Mouse (Mus musculus) ovary, adult 18-20 months (tissue): ENCODE data around the gene Sdsl.

Source experiments
- DNase-seq: peaks from one replicate; pipeline ENCODE4 v3.0.0; 2022; ENCODE audit warnings: low spot score, mixed read lengths

The Sdsl gene

DNA sequence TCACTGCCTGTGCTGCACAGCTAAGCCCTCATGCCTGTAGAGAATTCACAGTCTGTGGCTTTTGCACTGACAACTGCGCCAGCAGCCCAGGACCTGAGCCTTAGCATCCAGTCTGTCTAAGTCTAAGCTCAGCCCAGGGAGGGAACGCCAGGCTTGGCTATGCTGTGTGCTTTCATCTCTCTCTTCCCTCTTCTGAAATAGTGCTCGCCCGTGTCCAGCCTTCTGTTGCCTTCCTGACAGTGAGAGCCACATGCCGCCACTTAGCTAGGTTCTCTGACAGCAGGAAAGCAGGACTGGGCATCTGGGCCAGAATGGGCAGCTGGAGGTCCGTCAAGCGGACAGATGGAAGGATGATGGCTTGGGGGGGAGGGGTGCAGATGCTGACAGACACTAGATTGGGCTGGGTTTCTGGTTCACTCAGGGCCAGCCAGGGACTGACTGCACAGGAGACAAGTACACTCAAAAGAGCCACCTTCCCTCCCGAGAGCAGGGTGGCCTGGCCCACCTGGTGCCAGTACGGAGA is 21.3 kb upstream of the Sdsl start:
- no peak for DNase-seq

DNA sequence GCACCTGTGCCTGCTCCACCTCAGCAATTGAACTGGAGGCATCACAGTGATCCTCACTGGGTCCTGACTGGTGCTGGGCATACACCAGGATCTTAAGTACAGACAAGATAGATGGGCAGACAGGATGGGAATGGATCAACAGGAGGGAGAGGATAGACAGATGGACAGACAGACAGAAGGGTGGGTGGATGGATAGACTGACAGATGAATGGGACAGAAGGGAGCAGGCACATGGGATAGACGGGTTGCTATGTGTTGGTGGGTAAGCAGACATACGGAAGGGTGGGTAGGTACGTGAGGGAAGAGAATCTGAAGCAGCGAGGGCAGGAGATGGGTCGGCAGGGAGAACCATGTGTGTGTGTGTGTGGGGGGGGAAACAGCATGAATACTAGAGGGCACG is 20.8 kb upstream of the Sdsl start:
- no peak for DNase-seq

DNA sequence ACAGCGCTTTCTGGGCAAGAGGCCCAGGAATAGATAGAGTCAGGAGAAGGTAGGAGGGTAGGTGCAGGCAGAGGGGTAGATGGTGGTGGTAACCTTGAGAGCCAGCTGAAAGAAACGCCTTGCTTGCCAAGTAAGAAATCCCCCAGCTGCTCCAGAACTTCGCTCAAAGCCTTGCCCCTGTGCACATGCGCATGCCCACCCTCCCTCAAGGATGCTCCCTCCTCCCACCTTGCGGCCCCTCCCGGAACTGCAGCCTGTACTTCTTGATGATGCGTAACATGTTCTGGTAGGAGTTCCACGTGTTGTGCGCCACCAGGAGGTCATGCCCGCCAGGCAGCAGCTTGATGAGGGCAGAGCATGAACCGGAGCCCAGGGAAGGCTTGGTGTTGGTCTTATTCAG is 19.8 kb upstream of the Sdsl start:
- DNase-seq, result no peak

DNA sequence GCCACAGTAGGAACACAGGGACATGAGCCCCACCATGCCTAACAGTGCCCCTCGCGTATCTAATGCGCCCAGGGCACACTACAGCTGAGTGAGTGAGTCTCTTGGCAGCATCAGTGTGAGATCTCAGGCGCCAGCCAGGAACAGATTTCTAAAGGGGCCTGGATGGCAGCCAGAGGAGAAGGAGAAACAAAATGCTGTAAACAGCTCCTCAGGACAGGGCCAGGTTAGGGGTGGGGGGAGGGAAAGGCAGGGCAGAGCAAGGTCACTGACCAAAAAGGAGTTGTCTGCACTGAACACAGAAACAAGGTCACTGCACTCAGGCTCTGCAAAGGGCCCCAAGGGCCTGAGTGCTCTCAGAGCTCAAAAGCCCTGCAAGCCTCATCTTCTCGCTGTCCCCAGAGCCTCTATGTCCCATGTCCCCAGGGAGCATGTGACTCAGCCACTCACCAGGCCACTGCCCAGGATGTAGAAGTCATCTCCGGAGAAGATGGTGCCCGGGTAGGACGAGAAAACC is 18.1 kb upstream of the Sdsl start:
- DNase-seq, result peak; percentile 65

DNA sequence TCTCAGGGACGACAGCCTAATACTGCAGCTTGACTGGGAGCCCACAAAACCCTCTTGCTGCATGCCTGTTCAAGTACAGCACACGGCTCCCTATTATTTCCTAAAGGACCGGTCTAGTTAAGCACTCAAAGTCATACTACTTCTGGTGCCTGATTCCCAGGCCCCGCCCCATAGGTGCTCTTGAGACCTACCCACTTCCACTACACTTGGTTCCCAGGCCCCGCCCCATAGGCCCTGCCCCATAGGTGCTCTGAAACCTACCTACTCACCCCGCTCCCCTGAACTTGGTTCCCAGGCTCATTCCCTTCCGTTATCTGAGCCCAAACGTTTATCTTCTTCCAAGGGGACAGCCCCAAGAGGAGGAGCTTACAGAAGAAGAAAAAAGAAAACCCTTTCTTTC is 15.2 kb upstream of the Sdsl start:
- no peak for DNase-seq

DNA sequence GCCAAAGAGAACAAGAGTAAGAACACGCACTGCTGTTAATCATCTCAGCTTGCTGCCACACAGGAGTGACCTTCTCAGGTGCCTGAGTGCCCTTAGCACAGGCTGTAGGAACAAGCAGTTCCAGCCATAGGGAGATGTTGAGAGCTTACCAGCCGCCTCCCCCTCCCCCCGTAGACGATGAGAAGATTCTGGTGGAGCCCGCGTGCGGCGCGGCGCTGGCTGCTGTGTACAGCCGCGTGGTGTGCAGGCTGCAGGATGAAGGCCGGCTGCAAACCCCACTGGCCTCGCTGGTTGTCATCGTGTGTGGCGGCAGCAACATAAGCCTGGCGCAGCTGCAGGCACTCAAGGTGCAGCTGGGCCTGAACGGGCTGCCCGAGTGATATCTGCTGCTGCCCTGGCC is 10.8 kb upstream of the Sdsl start:
- DNase-seq, result no peak

DNA sequence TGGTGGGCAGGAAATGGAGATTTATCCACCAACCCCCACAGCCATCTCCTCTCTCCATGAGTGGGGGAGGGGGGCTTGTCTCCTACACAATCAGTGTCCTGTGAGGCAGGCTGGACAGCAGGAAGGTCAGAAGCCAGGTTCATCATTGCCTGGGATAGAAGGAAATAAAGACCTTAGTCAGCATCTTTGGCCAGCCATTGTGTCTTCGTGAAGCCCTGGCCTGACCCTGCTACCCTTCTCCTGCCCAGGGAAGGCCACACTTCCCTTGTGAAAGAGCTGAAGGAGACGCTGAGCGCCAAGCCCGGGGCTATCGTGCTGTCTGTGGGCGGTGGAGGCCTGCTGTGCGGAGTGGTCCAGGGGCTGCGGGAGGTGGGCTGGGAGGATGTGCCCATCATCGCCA is 8.6 kb upstream of the Sdsl start:
- no peak for DNase-seq

DNA sequence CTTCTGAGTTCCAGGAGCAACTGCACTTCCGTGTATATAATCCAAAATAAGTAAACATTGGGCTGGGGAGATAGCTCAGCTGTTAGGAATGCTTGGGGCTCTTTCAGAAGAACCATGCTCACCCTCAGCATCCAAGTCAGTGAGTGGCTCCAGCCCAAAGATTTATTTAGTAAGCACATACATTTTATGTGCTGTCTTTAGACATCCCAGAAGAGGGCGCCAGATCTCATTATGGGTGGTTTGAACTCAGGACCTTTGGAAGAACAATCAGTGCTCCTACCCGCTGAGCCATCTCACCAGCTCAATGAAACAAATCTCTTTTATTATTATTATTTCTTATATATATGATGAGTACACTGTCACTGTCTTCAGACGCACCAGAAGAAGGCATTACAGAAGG is 6.9 kb upstream of the Sdsl start:
- DNase-seq, result no peak

DNA sequence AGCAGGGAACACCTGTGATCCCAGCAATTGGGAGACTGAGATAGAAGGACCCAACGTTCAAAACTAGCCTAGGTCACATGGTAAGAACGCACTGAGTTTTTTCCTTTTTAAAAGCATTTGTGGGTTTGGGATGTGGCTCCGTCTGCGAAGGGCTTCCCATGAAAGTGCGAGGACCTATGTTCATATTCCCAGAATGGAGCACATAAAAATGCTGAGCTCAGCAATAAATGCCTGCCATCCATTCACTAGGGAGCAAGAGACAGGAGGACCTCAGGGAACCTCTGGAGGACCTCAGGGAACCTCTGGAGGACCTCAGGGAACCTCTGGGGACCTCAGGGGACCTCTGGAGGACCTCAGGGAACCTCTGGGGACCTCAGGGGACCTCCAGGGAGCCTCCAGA is 5.4 kb upstream of the Sdsl start:
- no peak for DNase-seq

DNA sequence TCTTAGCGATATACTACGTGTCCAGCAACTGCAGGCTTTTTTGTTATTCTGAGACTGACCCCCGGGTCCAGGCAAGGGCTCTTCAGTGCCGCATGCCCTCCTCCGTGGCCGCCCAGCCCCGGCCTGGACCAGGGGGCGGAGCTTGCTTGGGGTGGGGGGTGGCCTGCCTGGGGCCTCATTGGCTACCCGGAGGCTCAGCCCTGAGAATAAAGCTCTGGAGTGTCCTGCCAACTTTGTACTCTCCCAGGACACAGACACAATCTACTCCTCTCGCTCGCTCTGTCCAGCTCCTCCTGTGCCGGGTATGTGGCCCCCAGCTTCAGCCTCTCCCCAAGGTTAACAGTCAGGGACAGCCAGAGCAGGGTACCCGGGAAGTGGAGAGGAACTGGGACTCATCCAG is 3.7 kb upstream of the Sdsl start, which contains the start of gene Sds:
TSS of gene Sds (plus strand) at position 231 of the 400 bp plus-strand sequence.
- DNase-seq, result no peak

DNA sequence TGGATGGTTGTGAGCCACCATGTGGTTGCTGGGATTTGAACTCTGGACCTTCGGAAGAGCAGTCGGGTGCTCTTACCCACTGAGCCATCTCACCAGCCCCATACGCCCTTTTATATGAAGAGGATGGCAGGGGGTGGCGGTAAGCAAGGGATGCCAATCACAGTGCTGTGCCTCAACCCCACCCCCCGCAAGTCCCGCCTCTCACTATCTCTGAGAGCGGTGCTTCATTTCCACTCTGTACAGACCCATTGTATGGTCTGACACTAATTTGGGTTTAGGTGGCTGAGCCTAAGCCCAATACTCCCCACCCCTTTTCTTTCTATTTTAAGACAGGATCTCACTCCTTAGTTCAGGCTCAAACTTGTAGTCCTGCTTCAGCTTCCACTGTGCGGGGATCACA is 3.3 kb upstream of the Sdsl start:
- DNase-seq, result no peak

DNA sequence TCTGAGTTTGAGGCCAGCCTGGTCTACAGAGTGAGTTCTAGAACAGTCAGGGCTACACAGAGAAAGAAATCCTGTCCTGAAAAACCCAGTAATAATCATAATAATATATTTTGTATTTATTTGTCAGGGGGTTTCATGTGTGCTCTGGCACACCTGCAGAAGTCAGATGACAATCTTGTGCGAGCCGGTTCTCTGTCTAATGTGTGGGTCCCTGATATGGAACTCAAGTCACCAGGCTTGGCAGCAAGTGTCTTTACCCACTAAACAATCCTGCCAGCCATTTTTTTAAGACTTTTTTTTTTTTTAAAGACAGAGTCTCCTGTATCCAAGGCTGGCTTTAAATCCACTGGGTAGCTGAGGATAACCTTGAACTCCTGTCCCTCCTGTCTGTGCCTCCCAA is 751 bp upstream of the Sdsl start:
- DNase-seq, result no peak

DNA sequence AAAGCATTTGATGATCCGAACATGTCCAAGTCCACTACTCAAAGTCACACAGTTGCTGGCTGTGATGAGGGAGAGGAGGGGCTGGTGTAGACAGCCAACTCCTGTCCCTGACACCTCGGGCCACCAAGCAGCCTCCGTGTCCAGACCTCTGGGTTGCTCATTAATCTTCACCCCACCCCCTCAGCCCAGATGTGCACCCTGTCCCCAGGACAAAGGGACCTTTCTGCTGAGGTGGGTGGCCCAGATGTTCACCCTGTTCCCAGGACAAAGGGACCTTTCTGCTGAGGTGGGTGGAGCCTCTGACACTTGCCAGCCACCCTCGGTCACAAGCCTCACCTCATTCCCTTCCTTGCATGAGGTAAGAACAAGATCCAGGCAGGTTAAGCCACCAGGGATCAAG is 1.1 kb downstream of the Sdsl start:
- DNase-seq, result no peak

DNA sequence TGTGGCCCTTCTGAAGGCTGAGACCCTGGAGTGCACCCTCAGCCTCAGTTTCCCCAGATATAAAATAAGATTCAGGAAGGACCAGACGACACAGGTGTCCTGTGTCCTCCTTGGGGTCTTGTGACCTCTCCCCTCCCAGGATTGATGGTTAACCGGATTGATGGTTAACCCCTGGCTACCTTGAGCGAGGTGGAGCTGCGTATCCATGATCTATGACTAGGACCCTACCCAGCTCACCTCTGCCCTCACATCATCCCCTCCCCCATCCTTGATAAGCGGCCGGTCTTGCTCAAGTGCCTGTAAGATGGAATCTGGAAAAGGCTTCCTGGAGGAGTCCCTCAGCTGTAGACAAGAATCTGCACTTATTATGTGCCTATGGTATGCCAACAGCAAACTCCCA is 3.8 kb downstream of the Sdsl start:
- no peak for DNase-seq

DNA sequence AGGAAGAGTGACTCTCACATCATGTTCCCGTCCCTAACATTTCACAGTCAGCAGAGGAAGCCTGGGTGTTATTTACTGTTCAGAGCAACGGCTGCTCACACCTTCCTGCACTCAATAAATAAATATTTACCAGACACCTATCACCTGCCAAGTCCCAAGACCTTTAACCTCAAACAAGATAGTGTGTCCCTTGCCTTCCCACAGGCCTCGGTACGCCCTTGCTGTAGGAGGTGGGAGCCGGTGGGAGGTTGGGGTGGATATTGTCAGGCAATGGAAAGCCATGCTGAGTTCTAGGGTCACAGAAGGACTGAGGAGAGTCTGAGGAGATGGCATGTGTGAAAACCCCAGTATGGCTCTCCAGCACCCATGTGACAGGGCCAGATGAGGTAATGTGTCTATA is 4.3 kb downstream of the Sdsl start:
- no peak for DNase-seq

DNA sequence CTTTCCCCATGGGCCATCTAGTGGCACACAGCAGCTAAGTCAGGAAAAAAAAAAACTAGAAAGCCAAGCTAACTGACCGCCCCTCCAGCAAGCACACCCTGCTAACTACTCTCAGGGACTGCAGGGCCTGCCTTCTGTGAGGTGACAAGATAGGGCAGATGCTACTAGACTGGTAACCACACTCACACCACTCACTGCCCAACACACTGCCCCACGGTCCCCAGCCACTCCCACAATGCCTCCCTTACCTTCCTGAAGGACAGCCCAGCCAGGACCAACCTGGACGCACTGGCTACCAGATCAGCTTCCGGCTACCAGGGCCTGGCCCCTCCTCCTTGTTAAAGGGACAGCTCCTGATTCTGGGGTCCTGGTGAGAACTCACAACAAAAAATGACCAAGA is 5.6 kb downstream of the Sdsl start:
- peak; percentile 34 for DNase-seq

DNA sequence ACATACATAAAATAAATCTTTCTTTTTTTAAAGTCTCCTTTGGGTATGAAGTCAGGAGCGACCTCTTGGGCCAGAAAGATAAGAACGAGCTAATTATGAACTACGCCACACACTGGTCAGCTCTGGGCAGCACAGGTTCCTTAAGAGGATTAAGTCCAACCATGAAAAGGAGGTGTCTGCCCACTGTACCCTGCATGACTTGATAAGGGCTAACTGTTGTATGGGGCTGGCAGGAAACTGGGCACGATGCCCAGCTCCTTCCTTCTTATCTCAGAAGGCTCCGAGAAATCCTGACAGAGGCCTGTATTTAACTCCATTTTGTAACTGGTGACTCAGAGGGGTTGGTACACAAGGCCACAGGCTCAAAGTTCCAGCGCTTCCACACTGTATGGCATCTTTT is 6.8 kb downstream of the Sdsl start:
- DNase-seq, result peak; percentile 85

DNA sequence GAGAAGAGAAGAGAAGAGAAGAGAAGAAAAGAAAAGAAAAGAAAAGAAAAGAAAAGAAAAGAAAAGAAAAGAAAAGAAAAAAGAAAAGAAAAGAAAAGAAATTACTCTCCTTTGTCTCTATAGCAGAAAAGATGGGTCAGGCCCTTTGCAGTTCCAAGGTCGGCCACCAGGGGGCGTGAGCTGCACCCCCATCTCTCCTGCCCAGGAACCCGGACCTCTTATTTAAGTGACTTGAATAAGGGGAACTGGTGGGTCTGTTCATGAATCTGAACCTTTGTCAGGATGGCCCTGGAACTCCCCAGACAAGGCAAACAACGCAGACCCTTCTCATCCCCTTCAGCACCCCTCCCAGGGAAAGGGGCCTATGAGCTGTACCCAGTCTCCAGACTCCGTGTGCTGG is 7.5 kb downstream of the Sdsl start:
- DNase-seq, result no peak

DNA sequence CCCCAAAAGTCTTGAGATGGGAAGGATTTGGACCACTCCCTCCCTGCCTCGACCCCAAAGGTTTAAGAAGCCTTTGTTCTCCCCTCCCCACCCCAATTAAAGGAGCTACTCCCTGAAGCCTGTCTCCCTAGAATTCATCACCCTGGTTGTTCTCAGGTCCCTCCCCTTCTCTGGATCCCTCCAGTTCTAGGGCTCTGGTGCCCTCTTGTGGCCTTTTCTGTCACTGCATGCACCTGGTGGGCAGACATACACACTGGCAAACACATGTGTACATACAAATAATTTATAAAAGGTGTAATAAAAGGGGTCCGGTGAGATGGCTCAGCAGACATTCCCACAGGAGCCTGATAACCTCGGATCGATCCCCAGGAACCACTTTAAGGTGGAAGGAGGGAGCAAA is 8.3 kb downstream of the Sdsl start:
- no peak for DNase-seq

DNA sequence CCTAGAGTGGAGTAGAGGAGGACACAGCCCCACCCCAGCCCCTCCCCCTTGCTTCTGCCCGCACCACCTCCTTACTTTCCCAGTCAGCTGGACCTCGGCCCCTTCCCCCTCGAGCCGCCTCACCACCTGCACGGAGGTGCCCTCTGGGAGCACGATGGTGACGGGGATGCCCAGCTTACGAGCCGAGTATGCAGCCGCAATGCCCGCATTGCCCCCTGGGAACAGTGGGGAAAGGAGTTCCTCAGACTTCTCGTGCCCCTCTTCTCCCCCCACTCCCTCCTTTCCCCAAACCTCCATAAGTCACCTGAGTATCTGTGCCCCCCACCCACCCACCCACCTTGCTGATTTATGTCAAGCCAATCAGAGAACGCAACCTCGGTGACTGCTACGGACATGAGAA is 10.7 kb downstream of the Sdsl start:
- DNase-seq, result no peak

DNA sequence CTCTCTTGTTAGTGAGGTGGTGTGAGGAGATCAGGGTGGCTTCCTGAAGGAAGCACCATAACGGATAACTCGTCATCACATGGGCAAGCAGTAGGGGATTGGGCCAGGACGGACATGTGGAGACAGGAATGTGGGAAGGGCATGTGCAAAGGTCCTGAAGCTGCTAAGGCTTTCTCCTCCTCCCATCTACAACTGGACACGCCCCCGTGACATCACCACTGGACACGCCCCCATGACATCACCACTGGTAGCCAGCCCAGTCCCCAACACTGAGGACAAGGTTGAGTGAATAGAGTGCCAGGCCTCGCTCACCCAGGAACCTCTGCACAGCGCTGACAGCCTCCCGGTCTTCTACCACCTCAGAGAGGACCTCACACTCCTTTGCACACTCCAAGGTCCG is 13.5 kb downstream of the Sdsl start:
- no peak for DNase-seq

DNA sequence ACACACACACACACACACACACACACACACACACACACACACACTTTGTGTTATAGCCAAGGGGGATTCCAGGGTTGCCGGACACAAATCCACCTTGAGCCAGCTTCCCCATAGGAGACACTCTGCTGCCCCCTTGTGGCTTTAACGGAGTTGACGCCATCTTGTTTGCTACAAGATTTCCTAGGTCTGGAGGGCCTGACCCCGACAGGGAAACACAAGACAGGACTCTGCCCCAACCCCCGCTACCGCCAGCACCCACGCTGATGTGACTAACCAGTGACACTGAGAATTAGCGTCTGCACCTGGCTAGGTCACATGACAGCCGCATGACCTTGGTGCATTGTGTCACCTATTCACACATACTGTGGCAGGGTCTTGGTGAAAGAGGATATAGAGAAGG is 15.0 kb downstream of the Sdsl start:
- no peak for DNase-seq

DNA sequence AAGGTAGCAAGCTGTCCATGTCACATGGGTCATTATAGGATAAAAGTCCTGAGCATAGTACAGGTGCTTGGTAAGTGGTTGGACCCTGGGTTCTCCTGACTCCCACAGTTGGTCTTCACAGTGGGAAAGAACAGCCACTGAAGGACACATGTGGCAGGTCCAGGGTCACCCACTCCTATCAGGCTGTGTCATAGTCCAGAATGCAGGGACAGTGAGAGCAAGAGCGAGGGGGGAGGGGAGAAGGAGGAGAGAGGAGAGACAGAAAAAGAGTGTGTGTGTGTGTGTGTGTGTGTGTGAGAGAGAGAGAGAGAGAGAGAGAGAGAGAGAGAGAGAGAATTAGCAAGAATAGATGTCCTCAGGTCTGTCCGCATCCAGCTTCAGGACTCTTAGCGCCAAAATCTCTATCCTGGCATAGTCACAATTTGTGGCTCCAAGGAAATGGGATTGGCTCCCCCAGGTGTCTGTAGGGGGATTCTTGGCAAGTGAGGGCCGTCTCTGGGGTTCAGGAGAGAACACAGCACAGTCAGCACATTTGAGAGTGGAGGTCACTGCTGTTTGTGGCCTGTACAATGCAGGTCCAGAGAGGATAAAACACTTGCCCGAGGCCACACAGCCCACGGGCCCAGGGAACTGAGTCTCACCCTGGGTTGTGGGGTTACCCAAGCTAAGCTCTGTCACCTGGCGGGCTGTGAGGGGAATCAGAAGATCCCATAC is 15.6 kb downstream of the Sdsl start:
- DNase-seq, result no peak

DNA sequence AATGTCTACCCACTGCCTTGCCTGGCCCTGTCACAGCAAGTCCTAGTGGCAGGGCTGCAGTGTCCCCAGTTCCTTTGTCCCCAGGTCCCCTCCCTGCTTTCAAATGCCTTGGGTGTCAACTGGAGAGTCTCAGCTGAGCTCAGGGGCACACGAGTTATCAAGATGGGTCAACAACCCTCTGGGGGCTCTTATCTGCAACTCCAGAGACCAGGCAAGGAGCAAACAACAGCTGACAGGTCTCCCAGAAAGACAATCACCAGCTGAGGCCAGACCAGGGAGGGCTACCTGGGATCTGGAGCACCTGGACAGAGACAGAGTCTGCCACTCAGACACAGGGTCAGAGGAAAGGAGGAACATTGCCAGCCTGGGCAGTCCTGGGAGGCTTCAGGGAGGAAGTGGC is 16.4 kb downstream of the Sdsl start:
- DNase-seq, result no peak
